8 mouse cellular contexts compared by ENCODE assay signal in the genomic region with DNA sequence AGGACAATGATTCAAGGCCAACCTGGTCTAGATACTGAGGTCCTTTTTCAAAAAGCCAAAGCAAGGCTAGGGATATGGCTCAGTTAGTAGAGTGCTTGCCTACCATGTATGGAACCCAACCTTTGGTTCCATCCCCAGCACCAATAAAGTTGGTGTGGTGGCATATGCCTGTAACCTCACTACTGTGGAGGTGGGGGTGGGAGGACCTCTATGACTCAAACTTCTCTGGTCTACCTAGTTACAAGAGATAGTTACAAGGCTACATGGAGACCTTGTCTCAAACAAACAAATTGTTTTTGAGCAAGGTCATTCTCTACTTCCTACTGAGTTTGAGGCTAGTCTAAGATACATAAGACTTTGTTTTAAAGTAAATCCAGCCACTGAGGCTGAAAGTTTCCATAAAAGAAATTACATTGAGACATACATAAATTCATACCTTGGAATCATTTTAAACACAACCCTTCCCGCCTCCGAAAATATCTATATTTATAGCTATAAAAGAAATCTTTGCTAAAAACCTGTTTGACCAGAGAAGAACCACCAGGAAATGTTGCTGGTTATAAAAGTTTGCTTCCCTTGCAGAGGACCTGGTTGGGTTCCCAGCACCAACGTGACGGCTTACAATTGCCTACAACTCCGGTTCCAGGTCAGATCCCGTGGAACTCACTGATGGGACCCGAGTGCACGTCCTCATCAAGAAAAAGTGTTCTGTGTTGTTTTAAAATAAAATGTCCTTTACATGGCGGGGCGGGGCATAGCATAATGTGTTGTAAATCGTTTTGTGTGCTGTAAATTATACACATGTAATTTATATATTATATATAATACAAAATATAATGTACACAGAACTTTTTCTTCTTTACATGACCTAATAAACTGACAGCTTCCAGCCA. TPM values are rescaled to one million over a fixed set of nuclear protein-coding genes. Genes with fewer than 3 reads are reported as not detected.
DNase-seq lines count a peak whose midpoint lies in the region; ATAC-seq and TF ChIP-seq lines count a peak whose summit lies in the region.

No protein-coding gene starts in this region.

- peak overlapping the region; percentile 77 for H3K4me2 ChIP-seq in forebrain, embryonic 15.5 days (replicated peaks)
- H3K4me2 ChIP-seq in limb, embryonic 14.5 days (replicated peaks; ENCODE audit: low read depth, low read length, severe bottlenecking) = peak overlapping the region; percentile 97
- H3K4me2 ChIP-seq in myocyte (ENCODE audit: low read depth) = peak overlapping the region; percentile 98

- H3K27me3 ChIP-seq in forebrain, embryonic 15.5 days = peaks cover 9% of the 10 kb centered on the region; the same call in 1 of the 2 replicates
- no peaks in the 10 kb centered on the region for H3K27me3 ChIP-seq in limb, embryonic 14.5 days (ENCODE audit: control insufficient read depth, insufficient read depth, low read length)
- H3K27me3 ChIP-seq in myocyte (ENCODE audit: control insufficient read depth, insufficient read depth, insufficient read length) = no peaks in the 10 kb centered on the region

- no peaks in the 10 kb centered on the region for H3K36me3 ChIP-seq in forebrain, embryonic 15.5 days
- no peaks in the 10 kb centered on the region for H3K36me3 ChIP-seq in limb, embryonic 14.5 days (ENCODE audit: control insufficient read depth, insufficient read depth, low read length)
- no peaks in the 10 kb centered on the region for H3K36me3 ChIP-seq in myocyte (ENCODE audit: control insufficient read depth, insufficient read depth)

- no peak for TF ChIP-seq POLR2A in bone marrow, adult 2 months (IDR thresholded peaks at IDR 0.05; ENCODE audit: borderline replicate concordance, control insufficient read depth, low read depth, low read length)
- no peak for TF ChIP-seq POLR2A in limb, embryonic 14.5 days (IDR thresholded peaks at IDR 0.05; ENCODE audit: borderline replicate concordance, extremely low read depth, insufficient read depth, insufficient read length)
- TF ChIP-seq POLR2A in myocyte (IDR thresholded peaks at IDR 0.05; ENCODE audit: insufficient read length, low read depth) = no peak

- peak overlapping the region; percentile 18 for H3ac ChIP-seq in myocyte (ENCODE audit: control insufficient read depth, insufficient read length)

- no peak for TF ChIP-seq CTCF in bone marrow, adult 2 months (IDR thresholded peaks at IDR 0.05; ENCODE audit: control insufficient read depth, insufficient read depth, low read length)

- H3K4me3 ChIP-seq in bone marrow, adult 2 months (replicated peaks; ENCODE audit: control insufficient read depth, low read depth, low read length) = peak overlapping the region; percentile 61
- H3K4me3 ChIP-seq in forebrain, embryonic 15.5 days = peak overlapping the region; percentile 72
- peak overlapping the region; percentile 62 for H3K4me3 ChIP-seq in limb, embryonic 14.5 days (replicated peaks; ENCODE audit: low read length)
- peak overlapping the region; percentile 94 for H3K4me3 ChIP-seq in myocyte

- peaks cover 44% of the 10 kb centered on the region for H3K79me2 ChIP-seq in myocyte (ENCODE audit: control insufficient read depth, insufficient read depth)

- peak; percentile 42 for ATAC-seq in forebrain, embryonic 15.5 days (replicated peaks)
- ATAC-seq in inflammation-experienced regulatory T-cells, adult 6 months = peak; percentile 16
- ATAC-seq in limb, embryonic 14.5 days (ENCODE audit: low FRiP score, low read depth) = peak; percentile 50; the same call in 1 of the 2 replicates

- peak; percentile 40 for DNase-seq in layer of hippocampus, adult 11-12 months (ENCODE audit: low spot score)
- no peak for DNase-seq in layer of hippocampus, adult 18-20 months (ENCODE audit: low spot score in 2 of 2)
- DNase-seq in limb, embryonic 14.5 days (ENCODE audit: low spot score) = no peak
- peak; percentile 33 for DNase-seq in thymus, postnatal 25 days

- no peaks in the 10 kb centered on the region for H3K9me3 ChIP-seq in forebrain, embryonic 15.5 days
- no peaks in the 10 kb centered on the region for H3K9me3 ChIP-seq in limb, embryonic 14.5 days (ENCODE audit: control insufficient read depth, low read length)

- peak overlapping the region; percentile 26; the same call in 1 of the 2 replicates for H3K9ac ChIP-seq in forebrain, embryonic 15.5 days (replicated peaks)
- peak overlapping the region; percentile 51; the same call in 1 of the 2 replicates for H3K9ac ChIP-seq in limb, embryonic 14.5 days (ENCODE audit: low read depth, low read length, severe bottlenecking)

- peak overlapping the region; percentile 5; the same call in 1 of the 2 replicates for H3K27ac ChIP-seq in bone marrow, adult 2 months (ENCODE audit: control insufficient read depth, insufficient read depth, low read depth, low read length, poor library complexity)
- 0 out of 2 replicates have a peak overlapping the region, but pooled peaks have one; percentile 34 for H3K27ac ChIP-seq in forebrain, embryonic 15.5 days (replicated peaks)
- H3K27ac ChIP-seq in limb, embryonic 14.5 days (replicated peaks; ENCODE audit: low read depth, low read length) = peak overlapping the region; percentile 49; the same call in 1 of the 2 replicates

- WGBS in bone marrow, adult 2 months = 10% methylated on average over 11 of the region's 11 CpGs
- 9% methylated on average over 11 of the region's 11 CpGs for WGBS in forebrain, embryonic 15.5 days
- 12% methylated on average over 11 of the region's 11 CpGs for WGBS in limb, embryonic 14.5 days

- H3K4me1 ChIP-seq in bone marrow, adult 2 months (ENCODE audit: control insufficient read depth, insufficient read depth, low read length) = no peaks in the 10 kb centered on the region; the same call in 1 of the 2 replicates
- peaks cover 25% of the 10 kb centered on the region for H3K4me1 ChIP-seq in forebrain, embryonic 15.5 days
- peaks cover 12% of the 10 kb centered on the region for H3K4me1 ChIP-seq in limb, embryonic 14.5 days (ENCODE audit: control insufficient read depth, insufficient read depth, low read length)

TF ChIP-seq in myocyte, 11 proteins besides CTCF, POLR2A, EP300 and RAD21:
- TF ChIP-seq USF1 (IDR thresholded peaks at IDR 0.05; ENCODE audit: low read depth) (no peak), TCF3 (IDR thresholded peaks at IDR 0.05; ENCODE audit: insufficient read length, low read depth) (no peak), TCF12 (IDR thresholded peaks at IDR 0.05; ENCODE audit: insufficient read depth, poor library complexity, severe bottlenecking) (no peak)

RNA-seq across cellular contexts. Expression of a gene that starts 0.6 kb away (rescaled TPM):
- total RNA-seq in layer of hippocampus, adult 18-20 months (2021) = 10 to 100 TPM; 53.8 to 57.1 TPM
- polyA plus RNA-seq in bone marrow, adult 2 months (2011; ENCODE audit: insufficient read depth, insufficient read length, low replicate concordance, missing spikeins) = 108 and 150 TPM in 2 replicates
- 166 and 169 TPM in 2 replicates for polyA plus RNA-seq in forebrain, embryonic 15.5 days (2015; fragmentation: Nextera tagmentation; extraction: Ambion mirVana)
- 100 to 1,000 TPM; 155 to 208 (median 208) TPM for polyA plus RNA-seq in inflammation-experienced regulatory T-cells, adult 6 months (2017; shearing (Covaris generic))
- 65.7 and 115 TPM in 2 replicates for polyA plus RNA-seq in limb, embryonic 14.5 days (2012; rRNA removed)
- 185 and 200 TPM in 2 replicates for polyA plus RNA-seq in limb, embryonic 14.5 days (2014; fragmentation: Nextera tagmentation; extraction: Ambion mirVana)
- 56.9 TPM for polyA plus RNA-seq in myocyte (2012; fragmentation: generic; extraction: Trizol)

RNA-seq across cellular contexts. Expression of a gene that starts 13.5 kb away (rescaled TPM):
- total RNA-seq in layer of hippocampus, adult 18-20 months (2021) = 100 to 1,000 TPM; 117 to 119 TPM
- 67.7 and 140 TPM in 2 replicates for polyA plus RNA-seq in bone marrow, adult 2 months (2011; ENCODE audit: insufficient read depth, insufficient read length, low replicate concordance, missing spikeins)
- polyA plus RNA-seq in forebrain, embryonic 15.5 days (2015; fragmentation: Nextera tagmentation; extraction: Ambion mirVana) = 427 and 428 TPM in 2 replicates
- 100 to 1,000 TPM; 529 to 560 (median 532) TPM for polyA plus RNA-seq in inflammation-experienced regulatory T-cells, adult 6 months (2017; shearing (Covaris generic))
- polyA plus RNA-seq in limb, embryonic 14.5 days (2012; rRNA removed) = 114 and 141 TPM in 2 replicates
- polyA plus RNA-seq in limb, embryonic 14.5 days (2014; fragmentation: Nextera tagmentation; extraction: Ambion mirVana) = 420 and 427 TPM in 2 replicates
- 82.8 TPM for polyA plus RNA-seq in myocyte (2012; fragmentation: generic; extraction: Trizol)

Comparison
In these comparisons a context has a peak if more than half of its experiments do, and no peak if none do; other contexts are left out.
1. DNase-seq: peak in layer of hippocampus, adult 11-12 months (single experiment) and thymus, postnatal 25 days (single experiment); none in layer of hippocampus, adult 18-20 months (0 of 2) and limb, embryonic 14.5 days (single experiment).
2. Peak in every context shown above with its lines, with median percentiles within 50 percentile points of each other: H3K27ac ChIP-seq, H3K4me3 ChIP-seq, ATAC-seq and H3K4me2 ChIP-seq.